Mouse (Mus musculus) CH12.LX (cell line): ENCODE data around the gene Ccdc78.

ENCODE experiments used
- CTCF ChIP-seq, 2 experiments: IDR thresholded peaks in 1 of 2; conservative IDR thresholded peaks in 1 of 2; 2 replicates each; pipeline ENCODE4 v1.5.1; 2011 to 2012; ENCODE audit warnings: low read depth in 2 of 2, low read length in 2 of 2, improper control_type of control experiment in 1 of 2, inconsistent platforms in 1 of 2, mild to moderate bottlenecking in 1 of 2, moderate library complexity in 1 of 2
- POLR2A ChIP-seq: IDR thresholded peaks from 2 replicates; pipeline ENCODE4 v1.6.1; 2011; ENCODE audit warnings: low read depth, mild to moderate bottlenecking, improper control_type of control experiment, low read length
- TCF12 ChIP-seq: IDR thresholded peaks from 2 replicates; pipeline ENCODE4 v1.6.1; 2014; ENCODE audit warnings: low read depth, mild to moderate bottlenecking, inconsistent platforms, low read length, improper control_type of control experiment
- ZKSCAN1 ChIP-seq: IDR thresholded peaks from 2 replicates; pipeline ENCODE4 v1.6.1; 2012; ENCODE audit warnings: low read depth, inconsistent platforms, low read length, improper control_type of control experiment, borderline replicate concordance

DNA sequence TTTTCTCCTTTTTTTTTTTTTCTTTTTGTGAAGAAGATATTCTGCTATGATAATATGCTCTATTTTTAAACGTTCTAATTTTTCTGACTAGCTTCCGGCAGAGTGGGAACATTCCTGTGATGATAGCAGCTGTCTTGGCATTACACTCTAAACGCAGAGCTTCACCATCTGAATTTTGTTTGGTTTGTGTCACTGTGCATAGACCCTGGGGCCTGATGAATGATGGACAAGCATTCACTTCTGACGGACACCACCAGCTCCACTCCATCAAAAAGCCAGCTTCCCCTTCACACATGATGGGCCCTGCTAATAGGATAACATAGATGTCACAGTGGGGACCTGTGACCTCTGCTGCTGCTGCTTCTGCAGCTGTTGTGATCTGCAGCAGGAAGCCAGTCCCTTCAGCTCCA is 24.8 kb upstream of the Ccdc78 start:
- TF ChIP-seq TCF12, result no peak
- TF ChIP-seq POLR2A, result no peak
- no peak for TF ChIP-seq CTCF (conservative IDR thresholded peaks at IDR 0.05 in 1 of 2, IDR thresholded peaks at IDR 0.05 in 1 of 2; ENCODE audit: low read depth in 2 of 2, low read length in 2 of 2)
- no peak for TF ChIP-seq ZKSCAN1
